Mouse (Mus musculus): ENCODE measurements at regions not wholly inside any gene's neighbourhood (a gene's known extent, or its start where the extent isn't known, plus 50 kb on each side); places are given as distances from the start of the nearest gene placed in this dataset.

GRCm38 (mm10) chr4:75884371-75884770, 606.3 kb upstream of the Dmac1 start:
- Histone ChIP-seq H3K9me3 (replicated peaks) (no peaks in the 10 kb centered on the region), H3K27me3 (replicated peaks) (no peaks in the 10 kb centered on the region), H3K9ac (no peak overlapping the region), H3K4me3 (no peak overlapping the region), H3K27ac (ENCODE audit: poor library complexity, severe bottlenecking) (no peak overlapping the region), H3K4me2 (no peak overlapping the region), H3K4me1 (replicated peaks) (no peaks in the 10 kb centered on the region), H3K36me3 (no peaks in the 10 kb centered on the region)
- WGBS = 85% methylated on average over 4 of the region's 4 CpGs
- ATAC-seq (ENCODE audit: insufficient number of reproducible peaks, low FRiP score) = no peak

GRCm38 (mm10) chr4:75869771-75870170, 591.7 kb upstream of the Dmac1 start:
- no peaks in the 10 kb centered on the region for H3K9me3 ChIP-seq (replicated peaks)
- WGBS = 84% methylated on average over 1 of the region's 1 CpGs

GRCm38 (mm10) chr4:75861076-75861475, 583.0 kb upstream of the Dmac1 start:
- Histone ChIP-seq H3K27me3 (replicated peaks) (no peaks in the 10 kb centered on the region), H3K4me2 (no peak overlapping the region), H3K27ac (ENCODE audit: poor library complexity, severe bottlenecking) (no peak overlapping the region), H3K9ac (no peak overlapping the region), H3K4me3 (no peak overlapping the region), H3K9me3 (replicated peaks) (no peaks in the 10 kb centered on the region), H3K4me1 (replicated peaks) (no peaks in the 10 kb centered on the region), H3K36me3 (no peaks in the 10 kb centered on the region)
- no peak for ATAC-seq (ENCODE audit: insufficient number of reproducible peaks, low FRiP score)
- WGBS = 79% methylated on average over 2 of the region's 2 CpGs

More at GRCm38 (mm10) chr4:75869771-75870170, 591.7 kb upstream of the Dmac1 start:
- no peak for ATAC-seq (ENCODE audit: insufficient number of reproducible peaks, low FRiP score)
- Histone ChIP-seq H3K27ac (ENCODE audit: poor library complexity, severe bottlenecking) (no peak overlapping the region), H3K4me3 (no peak overlapping the region), H3K27me3 (replicated peaks) (no peaks in the 10 kb centered on the region), H3K4me2 (no peak overlapping the region), H3K9ac (no peak overlapping the region), H3K4me1 (replicated peaks) (no peaks in the 10 kb centered on the region), H3K36me3 (no peaks in the 10 kb centered on the region)

GRCm38 (mm10) chr4:75857769-75858408, 579.8 kb upstream of the Dmac1 start:
- H3K4me1 ChIP-seq (replicated peaks) = no peaks in the 10 kb centered on the region
- no peak for ATAC-seq (ENCODE audit: insufficient number of reproducible peaks, low FRiP score)
- no peak overlapping the region for H3K9ac ChIP-seq
- H3K27me3 ChIP-seq (replicated peaks) = no peaks in the 10 kb centered on the region
- no peak overlapping the region for H3K4me2 ChIP-seq
- WGBS = 70% methylated on average over 2 of the region's 2 CpGs
- no peak overlapping the region for H3K4me3 ChIP-seq
- no peak overlapping the region for H3K27ac ChIP-seq (ENCODE audit: poor library complexity, severe bottlenecking)
- no peaks in the 10 kb centered on the region for H3K9me3 ChIP-seq (replicated peaks)
- H3K36me3 ChIP-seq = no peaks in the 10 kb centered on the region

GRCm38 (mm10) chr4:75855688-75856296, 577.7 kb upstream of the Dmac1 start:
- H3K4me2 ChIP-seq = no peak overlapping the region
- no peak for ATAC-seq (ENCODE audit: insufficient number of reproducible peaks, low FRiP score)
- no peaks in the 10 kb centered on the region for H3K9me3 ChIP-seq (replicated peaks)
- H3K27me3 ChIP-seq (replicated peaks) = no peaks in the 10 kb centered on the region
- no peak overlapping the region for H3K27ac ChIP-seq (ENCODE audit: poor library complexity, severe bottlenecking)
- WGBS = 57% methylated on average over 6 of the region's 6 CpGs
- H3K4me3 ChIP-seq = no peak overlapping the region
- H3K36me3 ChIP-seq = no peaks in the 10 kb centered on the region
- no peak overlapping the region for H3K9ac ChIP-seq
- H3K4me1 ChIP-seq (replicated peaks) = no peaks in the 10 kb centered on the region

- Histone ChIP-seq H3K4me3 (no peak overlapping the region), H3K9me3 (replicated peaks) (no peaks in the 10 kb centered on the region), H3K36me3 (no peaks in the 10 kb centered on the region), H3K9ac (no peak overlapping the region), H3K27ac (ENCODE audit: poor library complexity, severe bottlenecking) (no peak overlapping the region), H3K4me2 (no peak overlapping the region), H3K4me1 (replicated peaks) (no peaks in the 10 kb centered on the region; the same call in 1 of the 2 replicates), H3K27me3 (replicated peaks) (no peaks in the 10 kb centered on the region)
- no peak for ATAC-seq (ENCODE audit: insufficient number of reproducible peaks, low FRiP score)
- 75% methylated on average over 2 of the region's 2 CpGs for WGBS
Measured at GRCm38 (mm10) chr4:75850343-75850742, 572.2 kb upstream of the Dmac1 start.

GRCm38 (mm10) chr4:75847675-75848385, 569.7 kb upstream of the Dmac1 start:
- Histone ChIP-seq H3K9me3 (replicated peaks) (no peaks in the 10 kb centered on the region), H3K27ac (ENCODE audit: poor library complexity, severe bottlenecking) (no peak overlapping the region), H3K27me3 (replicated peaks) (no peaks in the 10 kb centered on the region), H3K4me1 (replicated peaks) (no peaks in the 10 kb centered on the region; the same call in 1 of the 2 replicates), H3K4me2 (no peak overlapping the region), H3K4me3 (no peak overlapping the region), H3K36me3 (no peaks in the 10 kb centered on the region), H3K9ac (no peak overlapping the region)
- ATAC-seq (ENCODE audit: insufficient number of reproducible peaks, low FRiP score) = no peak
- 68% methylated on average over 6 of the region's 6 CpGs for WGBS

GRCm38 (mm10) chr4:75845021-75845420, 566.9 kb upstream of the Dmac1 start:
- H3K36me3 ChIP-seq = no peaks in the 10 kb centered on the region
- no peaks in the 10 kb centered on the region for H3K27me3 ChIP-seq (replicated peaks)
- no peak overlapping the region for H3K4me3 ChIP-seq
- no peak overlapping the region for H3K9ac ChIP-seq
- H3K4me2 ChIP-seq = no peak overlapping the region
- no peaks in the 10 kb centered on the region for H3K9me3 ChIP-seq (replicated peaks)
- ATAC-seq (ENCODE audit: insufficient number of reproducible peaks, low FRiP score) = peak; percentile 80
- H3K4me1 ChIP-seq (replicated peaks) = no peaks in the 10 kb centered on the region; the same call in 1 of the 2 replicates
- H3K27ac ChIP-seq (ENCODE audit: poor library complexity, severe bottlenecking) = peak overlapping the region; percentile 68
- WGBS = 21% methylated on average over 3 of the region's 3 CpGs

GRCm38 (mm10) chr4:75838619-75839018, 560.5 kb upstream of the Dmac1 start:
- no peaks in the 10 kb centered on the region for H3K27me3 ChIP-seq (replicated peaks)
- ATAC-seq (ENCODE audit: insufficient number of reproducible peaks, low FRiP score) = no peak
- no peak overlapping the region for H3K4me2 ChIP-seq
- H3K36me3 ChIP-seq = no peaks in the 10 kb centered on the region
- no peak overlapping the region for H3K4me3 ChIP-seq
- H3K9me3 ChIP-seq (replicated peaks) = no peaks in the 10 kb centered on the region
- H3K27ac ChIP-seq (ENCODE audit: poor library complexity, severe bottlenecking) = no peak overlapping the region
- WGBS = 54% methylated on average over 4 of the region's 4 CpGs
- no peaks in the 10 kb centered on the region for H3K4me1 ChIP-seq (replicated peaks)
- no peak overlapping the region for H3K9ac ChIP-seq

GRCm38 (mm10) chr4:75827082-75827711, 549.1 kb upstream of the Dmac1 start:
- ATAC-seq (ENCODE audit: insufficient number of reproducible peaks, low FRiP score) = no peak
- 66% methylated on average over 3 of the region's 3 CpGs for WGBS
- no peak overlapping the region for H3K4me3 ChIP-seq
- no peak overlapping the region for H3K27ac ChIP-seq (ENCODE audit: poor library complexity, severe bottlenecking)
- no peaks in the 10 kb centered on the region for H3K27me3 ChIP-seq (replicated peaks)
- no peaks in the 10 kb centered on the region for H3K4me1 ChIP-seq (replicated peaks)
- no peaks in the 10 kb centered on the region for H3K36me3 ChIP-seq
- H3K9me3 ChIP-seq (replicated peaks) = no peaks in the 10 kb centered on the region
- H3K4me2 ChIP-seq = no peak overlapping the region
- H3K9ac ChIP-seq = no peak overlapping the region

- WGBS = 35% methylated on average over 2 of the region's 2 CpGs
Measured at GRCm38 (mm10) chr4:75819193-75819603, 541.1 kb upstream of the Dmac1 start.

More at GRCm38 (mm10) chr4:75819193-75819603, 541.1 kb upstream of the Dmac1 start:
- H3K9me3 ChIP-seq (replicated peaks) = no peaks in the 10 kb centered on the region
- peaks cover 6% of the 10 kb centered on the region; the same call in 1 of the 2 replicates for H3K4me1 ChIP-seq (replicated peaks)
- H3K27me3 ChIP-seq (replicated peaks) = no peaks in the 10 kb centered on the region
- H3K27ac ChIP-seq (ENCODE audit: poor library complexity, severe bottlenecking) = no peak overlapping the region
- no peak overlapping the region for H3K4me3 ChIP-seq
- H3K4me2 ChIP-seq = no peak overlapping the region
- H3K9ac ChIP-seq = no peak overlapping the region
- ATAC-seq (ENCODE audit: insufficient number of reproducible peaks, low FRiP score) = no peak
- no peaks in the 10 kb centered on the region for H3K36me3 ChIP-seq

All from heart, embryonic 12.5 days (tissue).